Mouse (Mus musculus) limb, embryonic 11.5 days (tissue): Measurements from ENCODE around the gene Wwox. TPM values are rescaled to one million over a fixed set of nuclear protein-coding genes. Genes with fewer than 3 reads are reported as not detected.

Experiments
- ATAC-seq: fragments of 200-750 bp; cut with Nextera tagmentation; 2 replicates; pipeline ENCODE4 v1.8.0; 2017; ENCODE audit warnings: low read depth; ENCODE audit not compliant: insufficient number of reproducible peaks, low FRiP score, low TSS enrichment
- DNase-seq: peaks from one replicate; pipeline ENCODE4 v3.0.0-alpha.2; 2015; ENCODE audit warnings: low spot score
- H3K27ac ChIP-seq: fragments of 300-500 bp; sonication (generic); replicated peaks from 2 replicates; pipeline ENCODE4 v1.5.1; 2014; ENCODE audit warnings: low read depth, mild to moderate bottlenecking, low read length
- H3K27me3 ChIP-seq: fragments of 300-500 bp; sonication (generic); 2 replicates; pipeline ENCODE4 v1.6.1; 2014; ENCODE audit warnings: mild to moderate bottlenecking, low read length, mixed read lengths; ENCODE audit not compliant: control insufficient read depth, insufficient read depth
- H3K36me3 ChIP-seq: fragments of 300-500 bp; sonication (generic); 2 replicates; pipeline ENCODE4 v1.6.1; 2014; ENCODE audit warnings: mild to moderate bottlenecking, low read length, moderate library complexity, mixed read lengths; ENCODE audit not compliant: control insufficient read depth, insufficient read depth
- H3K4me1 ChIP-seq: fragments of 300-500 bp; sonication (generic); 2 replicates; pipeline ENCODE4 v1.6.1; 2014; ENCODE audit warnings: low read length, mixed read lengths; ENCODE audit not compliant: control insufficient read depth, insufficient read depth
- H3K4me2 ChIP-seq: fragments of 300-500 bp; sonication (generic); 2 replicates; pipeline ENCODE4 v1.6.1; 2014; ENCODE audit warnings: low read depth, mild to moderate bottlenecking, moderate library complexity; ENCODE audit not compliant: severe bottlenecking
- H3K4me3 ChIP-seq: fragments of 300-500 bp; sonication (generic); 2 replicates; pipeline ENCODE4 v1.5.1; 2014; ENCODE audit warnings: low read depth, low read length
- H3K9ac ChIP-seq: fragments of 300-500 bp; sonication (generic); 2 replicates; pipeline ENCODE4 v1.6.1; 2014; ENCODE audit warnings: mild to moderate bottlenecking, low read length
- H3K9me3 ChIP-seq: fragments of 300-500 bp; sonication (generic); 2 replicates; pipeline ENCODE4 v1.6.1; 2016; ENCODE audit warnings: low read length; ENCODE audit not compliant: control insufficient read depth
- WGBS: fragments of 180-500 bp; shearing (Covaris S2); extraction: QIAGEN DNeasy Blood & Tissue Kit; methylation state at CpG from one replicate; pipeline ENCODE4 v1.1.7; 2014; 5-methylcytosine and 5-hydroxymethylcytosine counted together
- polyA plus RNA-seq: library from polyadenylated mRNA; unstranded; fragments of >200 nt; fragmentation: Nextera tagmentation; extraction: Ambion mirVana; gene quantifications from 2 replicates; pipeline ENCODE4 v1.2.1, GENCODE M21; 2014

Wwox gene
- polyA plus RNA-seq = 7.3 and 8.0 TPM in 2 replicates

DNA sequence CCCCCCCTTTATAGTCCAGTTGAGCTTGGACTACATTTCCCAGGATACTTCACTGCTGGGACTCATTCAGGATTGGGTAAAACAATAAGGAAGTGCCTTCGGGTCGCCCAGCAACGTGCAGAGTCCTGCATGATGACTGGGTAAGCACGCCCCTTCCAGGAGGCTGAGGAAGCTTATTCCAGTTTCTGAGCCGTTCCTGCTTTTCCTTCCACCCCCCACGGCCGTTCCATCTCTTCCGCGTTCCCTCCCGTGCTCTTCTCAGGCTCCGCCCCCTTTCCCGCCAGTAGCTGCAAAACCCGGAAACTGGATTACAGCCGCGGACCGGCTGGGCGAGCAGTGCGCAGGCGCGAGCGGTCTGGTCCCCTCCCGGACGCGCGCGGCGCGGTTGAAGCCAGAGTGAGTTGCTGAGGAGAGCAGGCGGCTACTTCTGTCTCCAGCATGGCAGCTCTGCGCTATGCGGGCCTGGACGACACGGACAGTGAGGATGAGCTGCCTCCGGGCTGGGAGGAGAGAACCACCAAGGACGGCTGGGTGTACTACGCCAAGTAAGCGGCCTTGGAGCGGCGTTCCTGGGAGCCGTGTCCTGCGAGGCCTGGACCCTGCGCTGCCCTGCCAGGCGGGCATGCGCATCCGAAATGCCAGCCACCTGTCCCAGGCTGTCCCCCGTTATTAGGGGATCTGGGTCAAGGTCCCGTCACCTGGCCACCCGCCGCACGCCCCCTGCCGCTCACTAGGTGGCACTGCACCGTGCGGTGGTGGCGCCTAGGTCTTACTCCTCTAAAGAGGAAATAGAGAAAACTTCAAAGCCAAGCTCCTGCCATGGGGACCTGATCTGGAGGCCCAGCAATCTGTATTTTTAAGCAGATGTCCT lies at the start of gene Wwox:
Gene Wwox, plus strand, starts transcription at position 322 of the 871 bp plus-strand sequence.
- no peaks in the 10 kb centered on the region for H3K36me3 ChIP-seq
- H3K27me3 ChIP-seq = no peaks in the 10 kb centered on the region
- peak; percentile 100 for DNase-seq
- H3K27ac ChIP-seq = no peak within 1 kb of the TSS
- H3K4me2 ChIP-seq = peak within 1 kb of the TSS; percentile 84
- H3K4me1 ChIP-seq = peaks cover 4% of the 10 kb centered on the region; the same call in 1 of the 2 replicates
- no peaks in the 10 kb centered on the region for H3K9me3 ChIP-seq
- WGBS = under 1% methylated on average over 54 of the region's 54 CpGs
- H3K4me3 ChIP-seq = peak within 1 kb of the TSS; percentile 64
- H3K9ac ChIP-seq = peak within 1 kb of the TSS; percentile 56
- peak; percentile 95 for ATAC-seq

DNA sequence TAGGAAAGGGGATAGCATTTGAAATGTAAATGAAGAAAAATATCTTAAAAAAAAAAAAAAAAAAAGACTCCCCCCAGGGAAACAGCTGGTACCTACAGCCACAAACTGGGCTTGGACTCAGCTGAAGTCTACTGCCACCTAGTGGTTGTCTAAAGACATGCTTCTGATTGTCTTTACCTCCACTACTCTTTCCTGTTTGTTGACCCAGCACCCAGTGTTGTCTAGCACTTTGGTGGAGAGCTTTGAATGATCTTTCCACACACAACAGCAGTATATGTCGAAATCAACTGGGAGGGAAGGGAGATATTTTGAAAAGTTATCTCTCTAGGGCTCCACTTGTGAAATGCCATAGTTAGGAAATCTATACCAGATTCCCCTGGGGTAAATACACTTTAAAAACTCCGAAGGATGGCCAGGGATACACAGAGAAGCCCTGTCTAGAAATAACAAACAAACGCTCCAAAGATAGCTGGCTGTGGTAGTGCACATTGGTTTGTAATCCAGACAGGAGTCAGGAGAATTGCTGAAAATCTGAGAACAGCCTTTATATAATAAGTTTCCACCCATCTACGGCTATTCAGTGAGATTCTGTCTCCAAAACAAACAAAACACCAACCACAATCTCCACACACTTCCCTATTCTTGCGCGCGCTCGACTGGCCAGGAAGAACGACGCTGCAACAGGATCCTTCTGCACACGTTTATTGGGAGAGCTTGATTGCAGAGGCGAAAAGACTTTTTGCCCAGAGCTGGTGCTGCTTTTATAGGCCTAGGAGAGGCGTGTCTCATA lies 48.8 kb upstream of the Wwox start:
- DNase-seq (no peak), ATAC-seq (no peak)
- Histone ChIP-seq H3K4me1 (no peaks in the 10 kb centered on the region), H3K4me2 (no peak overlapping the region), H3K4me3 (no peak overlapping the region), H3K27ac (no peak overlapping the region), H3K36me3 (no peaks in the 10 kb centered on the region), H3K9ac (no peak overlapping the region), H3K27me3 (no peaks in the 10 kb centered on the region), H3K9me3 (no peaks in the 10 kb centered on the region)
- WGBS = 91% methylated on average over 11 of the region's 13 CpGs

DNA sequence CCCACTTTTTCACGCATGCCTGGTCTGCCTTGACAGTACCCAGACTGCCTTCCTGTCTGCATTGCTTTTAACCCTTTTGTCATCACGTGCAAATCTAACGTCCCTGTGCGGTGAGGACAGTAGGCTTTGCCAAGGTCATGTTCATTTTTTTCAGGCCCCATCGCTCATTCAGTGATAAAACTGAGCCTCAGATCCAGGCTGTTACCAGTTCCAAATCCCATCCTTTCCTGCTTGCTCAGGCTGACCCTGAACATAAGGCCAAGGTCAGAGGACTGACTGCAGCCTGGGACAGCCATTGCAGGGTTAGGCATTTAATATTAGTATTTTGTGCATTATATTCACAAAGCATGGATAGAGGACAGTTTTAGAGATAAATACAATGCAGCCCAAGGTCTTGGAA lies 41.1 kb upstream of the Wwox start:
- H3K36me3 ChIP-seq = no peaks in the 10 kb centered on the region
- H3K4me2 ChIP-seq = no peak overlapping the region
- 96% methylated on average over 5 of the region's 5 CpGs for WGBS
- no peak overlapping the region for H3K4me3 ChIP-seq
- H3K27ac ChIP-seq = no peak overlapping the region
- DNase-seq = no peak
- H3K4me1 ChIP-seq = no peaks in the 10 kb centered on the region
- no peak for ATAC-seq
- no peaks in the 10 kb centered on the region for H3K9me3 ChIP-seq
- H3K9ac ChIP-seq = no peak overlapping the region
- no peaks in the 10 kb centered on the region for H3K27me3 ChIP-seq

DNA sequence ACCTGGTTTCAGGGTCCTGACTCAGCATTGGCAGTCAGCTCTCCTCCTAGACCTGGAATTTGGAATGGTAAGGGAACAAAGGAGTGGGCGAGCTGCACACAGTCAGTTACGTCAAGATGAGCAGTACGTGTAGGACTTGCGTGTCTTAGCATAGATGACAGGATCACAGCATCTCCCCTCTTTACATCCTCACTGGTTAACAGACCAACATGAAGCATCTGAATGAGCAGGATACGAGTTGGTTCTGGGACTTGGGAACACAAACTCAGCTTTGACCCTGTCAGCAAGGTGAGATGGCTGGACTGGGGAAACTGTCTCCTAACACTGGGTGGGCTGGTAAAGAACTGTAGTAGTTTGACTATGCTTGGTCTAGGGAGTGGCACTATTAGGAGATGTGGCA lies 40.2 kb upstream of the Wwox start:
- no peaks in the 10 kb centered on the region for H3K27me3 ChIP-seq
- H3K9me3 ChIP-seq = no peaks in the 10 kb centered on the region
- no peak overlapping the region for H3K9ac ChIP-seq
- H3K4me1 ChIP-seq = no peaks in the 10 kb centered on the region
- DNase-seq (no peak), ATAC-seq (no peak)
- WGBS = 92% methylated on average over 5 of the region's 5 CpGs
- H3K27ac ChIP-seq = no peak overlapping the region
- no peak overlapping the region for H3K4me2 ChIP-seq
- no peak overlapping the region for H3K4me3 ChIP-seq
- no peaks in the 10 kb centered on the region for H3K36me3 ChIP-seq

DNA sequence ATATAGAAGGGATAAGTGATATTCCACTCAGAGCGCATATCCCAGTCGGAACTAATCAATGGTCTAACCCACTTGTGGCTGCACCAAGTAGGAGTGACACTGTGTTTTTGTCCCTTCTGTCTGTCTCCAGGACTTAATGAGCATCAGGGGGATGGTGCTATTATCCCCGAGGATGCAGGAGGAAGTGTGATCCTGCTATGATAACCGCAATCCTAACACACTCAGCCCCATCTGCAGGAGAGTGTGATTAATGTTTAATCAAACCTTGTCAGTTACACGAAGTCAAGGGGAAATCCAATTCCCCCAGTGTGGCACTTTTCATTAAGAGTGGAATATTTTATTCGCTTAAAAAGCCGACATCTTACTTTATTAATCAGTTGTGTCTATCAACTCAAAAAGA lies 37.8 kb upstream of the Wwox start:
- Histone ChIP-seq H3K9ac (no peak overlapping the region), H3K27ac (no peak overlapping the region), H3K4me3 (no peak overlapping the region), H3K36me3 (no peaks in the 10 kb centered on the region), H3K27me3 (no peaks in the 10 kb centered on the region), H3K4me2 (no peak overlapping the region), H3K9me3 (no peaks in the 10 kb centered on the region), H3K4me1 (no peaks in the 10 kb centered on the region)
- 78% methylated on average over 7 of the region's 7 CpGs for WGBS
- DNase-seq = no peak
- ATAC-seq = no peak

DNA sequence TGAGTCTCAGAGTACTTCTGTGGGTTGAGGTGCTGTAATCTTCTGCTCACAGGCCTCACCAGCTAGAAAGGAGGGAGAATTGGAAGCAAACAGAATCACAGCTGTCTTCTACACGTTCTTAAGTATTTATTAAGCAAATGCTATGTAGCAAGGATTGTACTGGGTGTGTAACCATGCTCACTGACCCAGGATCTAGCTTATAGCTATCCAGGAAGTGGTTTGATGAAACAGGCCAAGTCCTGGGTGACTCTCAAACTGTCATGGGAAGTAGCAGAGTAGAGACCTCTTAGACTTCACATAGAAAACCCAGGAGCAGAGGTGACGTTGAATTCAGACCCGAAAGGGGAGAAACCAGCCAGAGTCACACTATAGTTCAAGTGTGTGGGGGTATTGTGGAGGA lies 28.0 kb upstream of the Wwox start:
- H3K4me1 ChIP-seq = no peaks in the 10 kb centered on the region
- DNase-seq (no peak), ATAC-seq (no peak)
- no peak overlapping the region for H3K4me3 ChIP-seq
- H3K27me3 ChIP-seq = no peaks in the 10 kb centered on the region
- no peak overlapping the region for H3K9ac ChIP-seq
- H3K4me2 ChIP-seq = no peak overlapping the region
- no peaks in the 10 kb centered on the region for H3K9me3 ChIP-seq
- H3K36me3 ChIP-seq = no peaks in the 10 kb centered on the region
- 76% methylated on average over 3 of the region's 3 CpGs for WGBS
- no peak overlapping the region for H3K27ac ChIP-seq

DNA sequence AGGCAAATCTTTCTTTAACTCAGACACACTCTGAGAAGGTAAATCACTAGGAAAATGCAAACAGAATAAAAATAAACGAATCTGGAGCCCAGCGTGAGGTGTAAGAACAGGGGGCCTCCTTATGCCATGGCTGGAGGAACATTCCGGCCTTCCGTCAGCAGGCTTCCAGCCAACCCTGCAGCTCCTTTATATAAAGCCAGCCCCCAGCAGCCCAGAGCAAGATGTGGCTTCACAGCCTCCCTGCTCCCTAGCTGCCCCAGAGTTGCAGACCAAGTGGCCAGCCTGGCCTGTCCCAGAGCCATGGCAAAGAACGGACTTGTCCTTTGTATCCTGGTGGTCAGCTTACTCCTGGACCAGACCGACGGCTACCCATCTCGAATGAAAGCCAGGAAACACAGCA lies 21.7 kb upstream of the Wwox start, which contains the start of gene Clec3a:
Gene Clec3a, plus strand, starts transcription at position 301 of the 400 bp plus-strand sequence.
- Histone ChIP-seq H3K9ac (no peak within 1 kb of the TSS), H3K9me3 (no peaks in the 10 kb centered on the region), H3K4me1 (no peaks in the 10 kb centered on the region), H3K27ac (no peak within 1 kb of the TSS), H3K4me2 (no peak within 1 kb of the TSS), H3K36me3 (no peaks in the 10 kb centered on the region), H3K27me3 (no peaks in the 10 kb centered on the region), H3K4me3 (no peak within 1 kb of the TSS)
- ATAC-seq (no peak), DNase-seq (no peak)
- WGBS = 78% methylated on average over 8 of the region's 8 CpGs

DNA sequence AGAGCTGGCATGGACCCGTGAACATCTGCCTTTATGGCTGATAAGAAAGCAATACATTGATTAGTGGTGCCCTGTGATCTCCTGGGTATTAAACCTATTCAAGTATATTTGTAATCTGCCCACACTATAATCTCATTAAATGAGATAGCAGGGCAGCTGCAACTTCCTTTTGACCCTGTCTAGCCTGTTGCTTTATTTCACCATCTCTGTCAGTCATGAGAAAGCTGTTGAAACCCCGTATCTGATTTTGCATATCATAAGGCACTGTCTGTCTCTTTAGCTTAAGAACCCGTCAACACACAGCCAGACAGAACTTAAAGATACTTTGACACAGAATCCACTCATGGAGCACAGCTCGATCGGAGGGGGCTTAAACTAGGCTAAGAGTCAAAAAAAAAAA lies 21.0 kb upstream of the Wwox start:
- ATAC-seq (no peak), DNase-seq (no peak)
- H3K4me1 ChIP-seq = no peaks in the 10 kb centered on the region
- 86% methylated on average over 5 of the region's 5 CpGs for WGBS
- no peaks in the 10 kb centered on the region for H3K36me3 ChIP-seq
- H3K27me3 ChIP-seq = no peaks in the 10 kb centered on the region
- no peak overlapping the region for H3K4me2 ChIP-seq
- H3K9me3 ChIP-seq = no peaks in the 10 kb centered on the region
- no peak overlapping the region for H3K4me3 ChIP-seq
- no peak overlapping the region for H3K27ac ChIP-seq
- no peak overlapping the region for H3K9ac ChIP-seq
